Mouse (Mus musculus) intestine, embryonic 14.5 days (tissue): Measurements from ENCODE around the gene Tmc4. TPM values are rescaled to one million over a fixed set of nuclear protein-coding genes. Genes with fewer than 3 reads are reported as not detected.

ENCODE experiments used
- ATAC-seq: fragments of 200-750 bp; cut with Nextera tagmentation; replicated peaks from 2 replicates; pipeline ENCODE4 v1.8.0; 2017; ENCODE audit warnings: low read depth, moderate number of reproducible peaks, moderate TSS enrichment, moderate library complexity; ENCODE audit not compliant: low FRiP score, low TSS enrichment
- DNase-seq: peaks from one replicate; pipeline ENCODE4 v3.0.0-alpha.2; 2018; ENCODE audit warnings: low spot score
- H3K27ac ChIP-seq: fragments of 300-500 bp; sonication (generic); 2 replicates; pipeline ENCODE4 v1.5.1; 2014; ENCODE audit warnings: low read depth, mild to moderate bottlenecking, control low read depth
- H3K27me3 ChIP-seq: fragments of 300-500 bp; sonication (generic); replicated peaks from 2 replicates; pipeline ENCODE4 v1.6.1; 2014; ENCODE audit warnings: low read length, control low read depth; ENCODE audit not compliant: control insufficient read depth, insufficient read depth
- H3K36me3 ChIP-seq: fragments of 300-500 bp; sonication (generic); 2 replicates; pipeline ENCODE4 v1.6.1; 2014; ENCODE audit warnings: low read length, control low read depth; ENCODE audit not compliant: control insufficient read depth, insufficient read depth
- H3K4me1 ChIP-seq: fragments of 300-500 bp; sonication (generic); replicated peaks from 2 replicates; pipeline ENCODE4 v1.6.1; 2014; ENCODE audit warnings: low read length, control low read depth, mixed read lengths; ENCODE audit not compliant: control insufficient read depth, insufficient read depth
- H3K4me2 ChIP-seq: fragments of 300-500 bp; sonication (generic); 2 replicates; pipeline ENCODE4 v1.6.1; 2014; ENCODE audit warnings: low read length
- H3K4me3 ChIP-seq: fragments of 300-500 bp; sonication (generic); 2 replicates; pipeline ENCODE4 v1.5.1; 2014; ENCODE audit warnings: low read depth, low read length, control low read depth, mixed read lengths
- H3K9ac ChIP-seq: fragments of 300-500 bp; sonication (generic); 2 replicates; pipeline ENCODE4 v1.6.1; 2014; ENCODE audit warnings: mild to moderate bottlenecking, low read length
- H3K9me3 ChIP-seq: fragments of 300-500 bp; sonication (generic); 2 replicates; pipeline ENCODE4 v1.6.1; 2016; ENCODE audit warnings: low read length, control low read depth; ENCODE audit not compliant: control insufficient read depth
- WGBS: fragments of 180-500 bp; shearing (Covaris S2); extraction: QIAGEN DNeasy Blood & Tissue Kit; methylation state at CpG from one replicate; pipeline ENCODE4 v1.1.7; 2014; 5-methylcytosine and 5-hydroxymethylcytosine counted together
- polyA plus RNA-seq: library from polyadenylated mRNA; unstranded; fragments of >200 nt; fragmentation: Nextera tagmentation; extraction: Ambion mirVana; gene quantifications from 2 replicates; pipeline ENCODE4 v1.2.1, GENCODE M21; 2014

Gene Tmc4
- polyA plus RNA-seq, 1 experiment from 2014 or later: 64.1 TPM

- 84% methylated on average over 10 of the region's 10 CpGs for WGBS
- H3K36me3 ChIP-seq: peaks cover 52% of the 10 kb centered on the region
- H3K4me2 ChIP-seq: no peak overlapping the region
- no peak for DNase-seq
- no peak overlapping the region for H3K27ac ChIP-seq
- H3K9ac ChIP-seq: no peak overlapping the region
- no peaks in the 10 kb centered on the region for H3K9me3 ChIP-seq
- no peak overlapping the region for H3K4me3 ChIP-seq
- no peaks in the 10 kb centered on the region for H3K27me3 ChIP-seq
- H3K4me1 ChIP-seq: no peaks in the 10 kb centered on the region
- ATAC-seq: no peak
Observed at GRCm38 (mm10) chr7:3683908-3684550, 6.7 kb upstream of the Tmc4 start.

- H3K9ac ChIP-seq: peak overlapping the region; percentile 44
- no peak for DNase-seq
Observed at GRCm38 (mm10) chr7:3676371-3676770, 982 bp downstream of the Tmc4 start.

GRCm38 (mm10) chr7:3675228-3675548 lies 2.2 kb downstream of the Tmc4 start:
- WGBS: 82% methylated on average over 3 of the region's 3 CpGs

More at GRCm38 (mm10) chr7:3676371-3676770, 982 bp downstream of the Tmc4 start:
- no peaks in the 10 kb centered on the region for H3K9me3 ChIP-seq
- H3K4me3 ChIP-seq: peak overlapping the region; percentile 31
- peak overlapping the region; percentile 31 for H3K4me2 ChIP-seq
- no peak overlapping the region for H3K27ac ChIP-seq
- 82% methylated on average over 12 of the region's 12 CpGs for WGBS
- H3K4me1 ChIP-seq: no peaks in the 10 kb centered on the region
- peaks cover 20% of the 10 kb centered on the region for H3K36me3 ChIP-seq
- ATAC-seq: no peak
- no peaks in the 10 kb centered on the region for H3K27me3 ChIP-seq

GRCm38 (mm10) chr7:3674507-3675227 lies 2.7 kb downstream of the Tmc4 start:
- Histone ChIP-seq H3K27ac (no peak overlapping the region), H3K4me3 (no peak overlapping the region), H3K9ac (no peak overlapping the region), H3K36me3 (peaks cover 16% of the 10 kb centered on the region), H3K27me3 (no peaks in the 10 kb centered on the region), H3K9me3 (no peaks in the 10 kb centered on the region), H3K4me1 (no peaks in the 10 kb centered on the region), H3K4me2 (no peak overlapping the region)
- peak; percentile 68 for ATAC-seq
- 71% methylated on average over 10 of the region's 10 CpGs for WGBS
- DNase-seq: peak; percentile 83

More at GRCm38 (mm10) chr7:3675228-3675548, 2.2 kb downstream of the Tmc4 start:
- no peak overlapping the region for H3K4me3 ChIP-seq
- H3K27me3 ChIP-seq: no peaks in the 10 kb centered on the region
- no peaks in the 10 kb centered on the region for H3K4me1 ChIP-seq
- H3K27ac ChIP-seq: no peak overlapping the region
- no peaks in the 10 kb centered on the region for H3K9me3 ChIP-seq
- H3K36me3 ChIP-seq: peaks cover 16% of the 10 kb centered on the region
- DNase-seq (no peak), ATAC-seq (no peak)
- no peak overlapping the region for H3K9ac ChIP-seq
- H3K4me2 ChIP-seq: no peak overlapping the region

GRCm38 (mm10) chr7:3666921-3667391 lies 10.4 kb downstream of the Tmc4 start:
- Histone ChIP-seq H3K4me2 (peak overlapping the region; percentile 33), H3K4me3 (peak overlapping the region; percentile 16; the same call in 1 of the 2 replicates), H3K9me3 (no peaks in the 10 kb centered on the region), H3K36me3 (peaks cover 14% of the 10 kb centered on the region), H3K4me1 (peaks cover 12% of the 10 kb centered on the region), H3K9ac (peak overlapping the region; percentile 12; the same call in 1 of the 2 replicates), H3K27me3 (no peaks in the 10 kb centered on the region), H3K27ac (peak overlapping the region; percentile 14; the same call in 1 of the 2 replicates)
- WGBS: 13% methylated on average over 14 of the region's 14 CpGs
- DNase-seq (peak; percentile 58), ATAC-seq (0 out of 2 replicates have a peak, but pooled peaks have one; percentile 17)

GRCm38 (mm10) chr7:3665215-3666114 lies 11.9 kb downstream of the Tmc4 start, which contains the start of gene Leng1:
TSS of gene Leng1 (minus strand) at chr7:3665840.
- peaks cover 12% of the 10 kb centered on the region for H3K4me1 ChIP-seq
- DNase-seq: peak; percentile 95
- peak; percentile 96 for ATAC-seq
- peak within 1 kb of the TSS; percentile 85 for H3K27ac ChIP-seq
- H3K9me3 ChIP-seq: no peaks in the 10 kb centered on the region
- WGBS: 3% methylated on average over 45 of the region's 45 CpGs
- peak within 1 kb of the TSS; percentile 79 for H3K9ac ChIP-seq
- no peaks in the 10 kb centered on the region for H3K27me3 ChIP-seq
- H3K4me2 ChIP-seq: peak within 1 kb of the TSS; percentile 57
- H3K36me3 ChIP-seq: peaks cover 29% of the 10 kb centered on the region
- H3K4me3 ChIP-seq: peak within 1 kb of the TSS; percentile 76

GRCm38 (mm10) chr7:3664524-3665214 lies 12.7 kb downstream of the Tmc4 start:
- Histone ChIP-seq H3K9ac (peak overlapping the region; percentile 79), H3K9me3 (no peaks in the 10 kb centered on the region), H3K36me3 (peaks cover 37% of the 10 kb centered on the region), H3K27ac (peak overlapping the region; percentile 85), H3K27me3 (no peaks in the 10 kb centered on the region), H3K4me3 (peak overlapping the region; percentile 76), H3K4me2 (peak overlapping the region; percentile 57), H3K4me1 (peaks cover 12% of the 10 kb centered on the region)
- DNase-seq (no peak), ATAC-seq (peak; percentile 41; the same call in 1 of the 2 replicates)
- 28% methylated on average over 15 of the region's 15 CpGs for WGBS

GRCm38 (mm10) chr7:3658578-3658977 lies 18.8 kb downstream of the Tmc4 start:
- DNase-seq (no peak), ATAC-seq (no peak)
- no peak overlapping the region for H3K9ac ChIP-seq
- no peaks in the 10 kb centered on the region for H3K9me3 ChIP-seq
- H3K36me3 ChIP-seq: peaks cover 97% of the 10 kb centered on the region
- no peaks in the 10 kb centered on the region for H3K27me3 ChIP-seq
- no peaks in the 10 kb centered on the region for H3K4me1 ChIP-seq
- no peak overlapping the region for H3K4me2 ChIP-seq
- no peak overlapping the region for H3K27ac ChIP-seq
- 95% methylated on average over 14 of the region's 14 CpGs for WGBS
- no peak overlapping the region for H3K4me3 ChIP-seq
